Mouse (Mus musculus) olfactory bulb, adult 2 months (tissue): ENCODE measurements around the gene Gstm4.

Experiments
- CTCF ChIP-seq: fragments of 200-500 bp; IDR thresholded peaks from 2 replicates; pipeline ENCODE4 v1.5.1; 2012; ENCODE audit warnings: low read depth, mild to moderate bottlenecking, low read length, moderate library complexity; ENCODE audit not compliant: insufficient read depth
- POLR2A ChIP-seq: fragments of 200-500 bp; IDR thresholded peaks from 2 replicates; pipeline ENCODE4 v1.6.1; 2012; ENCODE audit warnings: mild to moderate bottlenecking, low read depth, low read length, moderate library complexity; ENCODE audit not compliant: insufficient read depth

DNA sequence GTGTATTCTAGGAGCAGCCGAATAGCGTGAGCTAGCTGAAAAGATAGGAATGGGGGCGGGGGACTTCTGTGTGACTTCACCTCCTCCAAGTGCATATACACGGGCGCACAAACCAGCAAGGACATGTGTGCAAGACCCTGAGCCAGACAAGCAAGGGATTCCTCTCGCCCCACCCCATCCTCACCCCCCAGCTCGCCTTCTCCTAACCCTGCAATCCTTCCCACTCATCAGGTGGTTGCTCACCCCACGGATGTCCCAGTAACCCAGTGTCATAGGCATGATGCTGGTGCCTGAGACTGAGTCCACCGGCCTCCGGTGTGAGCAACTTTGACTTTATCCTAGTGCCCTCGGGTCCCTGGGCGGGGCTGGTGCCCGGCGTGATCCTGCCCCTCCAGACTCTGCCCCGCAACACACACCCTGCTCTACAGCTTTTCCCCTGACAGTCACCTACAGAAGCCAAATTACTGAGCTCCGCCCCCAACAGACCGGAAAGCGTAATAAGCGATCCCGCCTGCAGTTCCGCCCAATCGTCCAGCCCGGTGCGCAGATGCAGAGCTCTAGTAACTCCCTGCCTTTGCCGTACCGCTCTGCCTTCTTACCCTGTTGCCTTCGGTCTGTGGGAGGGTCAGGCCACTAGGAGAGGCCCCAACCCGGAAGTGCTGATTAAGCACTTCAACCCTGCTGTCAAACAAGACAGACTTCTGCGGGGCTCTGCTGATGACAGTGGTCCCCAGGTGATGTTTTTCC, at the start of gene Gstm4:
- TF ChIP-seq POLR2A (no peak; the same call in 1 of the 2 replicates), CTCF (no peak)
